Mouse (Mus musculus): ENCODE measurements around the gene Tnik.

Gene Tnik

GRCm38 (mm10) chr3:28350147-28350801 is 87.3 kb downstream of the Tnik start:
- no peak for DNase-seq (ENCODE audit: low spot score)

- no peak for DNase-seq (ENCODE audit: low spot score)
Observed at GRCm38 (mm10) chr3:28358391-28358790, 95.4 kb downstream of the Tnik start.

GRCm38 (mm10) chr3:28359138-28359537 is 96.1 kb downstream of the Tnik start:
- DNase-seq (ENCODE audit: low spot score): no peak

- DNase-seq (ENCODE audit: low spot score): no peak
Observed at GRCm38 (mm10) chr3:28361056-28361455, 98.0 kb downstream of the Tnik start.

GRCm38 (mm10) chr3:28363441-28364125 is 100.6 kb downstream of the Tnik start:
- DNase-seq (ENCODE audit: low spot score): no peak

DNA sequence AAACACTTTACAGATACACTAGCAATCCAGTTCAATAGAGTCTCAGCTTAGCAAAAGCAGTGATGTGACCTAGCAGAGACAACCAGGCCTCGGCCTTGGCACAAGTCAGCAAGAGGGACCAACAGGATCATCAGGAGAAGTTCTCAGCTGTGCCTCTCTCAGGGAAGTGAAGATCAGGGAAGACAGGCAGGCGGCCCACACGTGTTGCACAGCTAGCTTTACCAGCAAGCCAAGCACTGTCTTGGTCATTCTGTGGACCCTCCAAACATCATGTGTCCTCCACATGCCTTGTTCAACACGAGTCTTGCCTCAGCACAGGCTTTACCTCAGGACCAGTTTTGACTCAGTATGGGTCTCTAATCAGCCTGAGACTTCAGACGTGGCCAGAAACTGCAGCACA is 105.7 kb downstream of the Tnik start:
- DNase-seq (ENCODE audit: low spot score): no peak

DNA sequence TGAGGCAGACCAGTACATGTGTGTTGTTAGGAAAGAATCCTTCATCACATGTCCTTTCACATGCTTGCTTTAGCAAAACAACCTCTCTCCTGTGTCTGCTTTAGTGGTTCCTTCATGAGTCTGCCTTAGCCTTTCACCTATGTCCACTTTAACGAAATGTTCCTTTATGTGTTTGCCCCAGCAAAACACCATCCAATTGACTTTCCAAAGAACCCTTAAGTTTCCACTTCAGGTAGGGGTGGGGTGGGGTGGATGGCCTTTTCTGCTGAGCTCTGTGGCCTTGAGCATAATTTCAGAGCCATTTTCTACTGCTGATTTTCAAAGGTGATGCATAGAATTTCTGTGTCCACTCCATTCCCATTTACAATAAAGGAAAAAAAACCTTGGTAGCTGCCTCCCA is 106.3 kb downstream of the Tnik start:
- no peak for DNase-seq (ENCODE audit: low spot score)

DNA sequence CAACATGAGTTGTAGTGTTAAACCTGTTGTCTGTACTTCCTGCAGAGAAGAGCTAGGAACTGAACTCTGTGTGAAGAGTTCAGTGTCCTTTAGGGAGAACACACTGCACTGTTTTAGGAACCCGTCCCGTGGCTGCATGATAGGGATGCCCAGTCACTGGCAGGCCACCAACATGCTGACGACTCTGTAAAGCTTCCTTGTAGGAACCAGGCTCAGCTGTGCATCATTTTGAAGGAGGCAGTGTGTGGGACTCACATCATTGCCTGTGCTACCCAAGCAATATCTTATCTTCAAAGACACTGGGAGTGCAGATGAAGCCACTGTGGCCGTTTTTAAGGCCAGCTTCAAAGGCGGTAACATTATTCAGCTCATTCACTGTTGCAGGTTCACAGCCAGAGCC is 106.7 kb downstream of the Tnik start:
- DNase-seq (ENCODE audit: low spot score): no peak

DNA sequence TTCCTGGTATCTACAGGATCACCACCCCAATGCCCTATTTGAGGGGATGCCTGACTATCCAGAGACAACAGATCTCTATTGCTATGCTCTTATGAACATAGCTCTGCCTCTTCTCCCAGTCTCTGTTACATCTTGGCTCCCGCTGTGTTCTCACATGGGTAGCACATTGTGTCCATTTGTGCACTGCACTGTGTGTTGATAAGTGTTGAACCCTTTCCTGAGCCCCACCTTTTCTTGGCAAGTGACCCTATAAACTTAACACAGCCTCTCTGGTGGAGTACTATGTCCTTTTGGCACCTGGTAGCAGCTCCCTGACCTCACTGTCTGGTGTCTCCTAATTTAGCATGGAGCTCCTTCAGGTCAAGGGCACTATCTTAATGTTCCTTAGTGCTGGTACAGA is 108.6 kb downstream of the Tnik start:
- no peak for DNase-seq (ENCODE audit: low spot score)

DNA sequence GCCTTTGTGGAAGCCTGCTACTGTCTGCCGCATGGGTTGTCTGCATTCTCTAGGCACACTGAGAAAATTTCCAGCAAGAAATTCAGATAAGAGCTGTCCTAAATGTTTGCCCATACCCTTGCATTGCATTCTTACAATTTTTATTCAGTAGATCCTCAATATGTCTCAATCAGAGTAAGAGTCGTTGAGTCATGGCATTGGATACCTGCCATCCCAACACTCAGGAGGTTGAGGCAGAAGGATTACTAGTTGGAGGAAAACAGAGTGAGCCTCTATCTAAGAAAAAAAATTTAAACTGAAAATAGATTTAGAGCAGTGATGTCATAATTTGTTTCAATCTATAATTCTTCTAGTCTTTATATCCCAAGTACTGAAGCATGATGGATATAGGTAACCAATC is 109.4 kb downstream of the Tnik start:
- no peak for DNase-seq (ENCODE audit: low spot score)

GRCm38 (mm10) chr3:28374738-28375510 is 111.9 kb downstream of the Tnik start:
- no peak for DNase-seq (ENCODE audit: low spot score)

DNA sequence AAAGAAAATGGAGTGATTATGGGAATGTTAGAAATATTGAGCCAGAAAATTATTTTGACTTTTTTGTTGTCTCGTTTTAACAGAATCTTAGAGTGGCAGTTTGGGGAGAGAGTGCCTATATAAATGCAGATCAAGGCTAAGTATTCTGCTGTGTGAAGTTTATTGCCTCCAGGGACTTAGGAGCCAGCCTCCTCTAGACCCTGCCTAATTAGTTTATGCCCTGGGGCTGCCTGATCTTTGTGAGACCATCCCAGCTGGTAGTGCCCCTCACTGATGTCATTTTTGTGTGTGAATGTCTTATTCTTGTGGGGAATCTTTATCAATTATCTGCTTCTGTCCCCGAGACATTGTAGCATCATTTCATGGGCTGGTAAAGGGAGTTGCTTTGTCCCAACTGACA is 117.2 kb downstream of the Tnik start:
- no peak for DNase-seq (ENCODE audit: low spot score)

- no peak for DNase-seq (ENCODE audit: low spot score)
Observed at GRCm38 (mm10) chr3:28383526-28384126, 120.6 kb downstream of the Tnik start.

DNA sequence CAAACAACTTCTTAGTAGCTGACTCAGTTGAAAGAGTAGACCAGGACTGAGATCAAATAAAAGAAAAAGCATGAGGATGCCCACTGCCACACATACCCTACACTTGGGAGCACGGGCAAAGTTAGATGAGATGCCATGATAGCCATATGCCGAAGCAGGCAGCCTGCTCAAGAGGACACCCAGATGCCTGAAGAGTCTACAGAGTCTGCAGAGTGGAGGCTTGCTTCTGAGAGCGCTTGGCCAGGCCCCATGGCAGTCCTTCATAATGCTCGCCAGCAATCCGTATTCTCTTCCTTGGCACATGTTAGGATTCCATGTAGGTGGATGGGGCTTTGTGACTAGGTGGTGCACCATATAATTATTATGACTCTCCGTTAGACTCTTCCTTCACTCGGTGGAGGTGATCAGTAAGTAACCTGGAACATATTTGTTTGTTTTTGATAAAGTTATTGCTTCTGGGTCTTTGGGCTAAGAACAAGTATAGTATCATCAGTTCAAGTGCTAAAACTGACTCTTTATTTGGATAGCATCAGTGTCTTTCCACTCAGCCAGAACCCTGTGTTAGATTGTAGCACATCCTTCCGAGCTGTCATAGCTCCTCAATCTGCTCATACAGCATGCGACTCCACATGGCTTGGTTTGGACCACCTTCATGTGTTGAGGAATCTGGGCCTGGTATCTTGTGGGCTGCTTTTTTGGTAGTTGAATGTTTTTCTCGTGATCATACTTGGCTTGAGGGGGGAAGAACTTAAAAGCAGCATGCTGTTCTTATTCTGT is 122.4 kb downstream of the Tnik start:
- DNase-seq (ENCODE audit: low spot score): no peak

DNA sequence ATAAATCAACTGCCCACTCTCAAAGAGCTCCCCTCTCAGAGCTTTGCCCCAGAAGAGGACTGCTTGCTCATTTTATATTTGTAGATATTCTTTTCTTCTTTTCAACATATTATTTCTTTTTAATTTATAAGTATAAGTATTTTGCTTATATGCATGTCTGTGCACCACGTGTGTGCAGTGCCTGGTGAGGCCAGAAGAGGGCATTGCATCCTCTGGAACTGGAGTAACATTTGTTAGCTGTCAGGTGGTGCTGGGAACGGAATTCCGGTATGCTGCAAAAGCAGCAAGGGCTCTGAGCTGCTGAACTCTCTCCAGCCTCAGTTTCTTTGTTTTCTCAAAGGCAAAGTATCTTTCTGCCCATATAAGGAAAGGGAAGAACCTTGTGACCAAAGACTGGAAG is 125.5 kb downstream of the Tnik start:
- no peak for DNase-seq (ENCODE audit: low spot score)

- DNase-seq (ENCODE audit: low spot score): no peak
Observed at GRCm38 (mm10) chr3:28390183-28390582, 127.2 kb downstream of the Tnik start.

DNA sequence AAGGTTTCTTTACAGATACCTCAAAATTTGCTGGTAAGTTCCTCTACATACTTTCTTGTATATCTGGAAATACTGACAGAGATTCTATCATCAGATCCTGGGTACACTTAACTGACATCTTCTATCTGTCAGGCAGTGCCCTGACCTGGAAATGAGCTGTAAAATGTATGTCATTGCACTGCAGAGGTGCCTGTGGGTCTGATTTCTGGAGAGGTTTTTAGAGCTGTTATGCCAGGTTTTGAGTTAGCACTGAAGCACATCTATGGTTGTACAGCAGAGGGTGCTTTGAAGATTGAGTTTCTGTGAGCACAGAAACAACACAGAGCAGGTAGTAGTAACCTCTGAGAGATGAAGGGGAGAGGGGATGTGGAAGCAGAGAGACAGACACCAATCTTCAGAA is 129.5 kb downstream of the Tnik start:
- DNase-seq (ENCODE audit: low spot score): no peak

- DNase-seq (ENCODE audit: low spot score): no peak
Observed at GRCm38 (mm10) chr3:28398781-28399180, 135.8 kb downstream of the Tnik start.

- no peak for DNase-seq (ENCODE audit: low spot score)
Observed at GRCm38 (mm10) chr3:28399593-28400216, 136.7 kb downstream of the Tnik start.

DNA sequence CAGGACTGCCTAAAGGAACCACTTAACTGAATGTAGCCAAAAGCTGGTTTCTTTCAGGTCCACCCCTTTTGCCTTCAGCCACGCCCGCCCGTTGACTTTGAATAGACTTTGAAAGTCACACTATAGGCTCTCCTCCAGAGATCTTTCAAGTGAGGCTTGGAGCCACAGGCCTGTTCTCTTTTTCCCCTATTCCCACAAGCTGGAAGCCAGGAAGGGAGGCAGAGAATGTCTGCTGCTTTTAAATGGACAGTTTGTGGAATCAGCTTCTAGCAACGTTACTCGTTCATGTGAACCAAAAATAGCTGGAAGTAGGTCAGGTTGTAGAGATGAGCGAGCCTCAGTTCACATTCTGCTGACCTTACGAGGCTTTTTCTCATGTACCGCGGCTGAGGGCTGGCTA is 138.3 kb downstream of the Tnik start:
- DNase-seq (ENCODE audit: low spot score): no peak

DNA sequence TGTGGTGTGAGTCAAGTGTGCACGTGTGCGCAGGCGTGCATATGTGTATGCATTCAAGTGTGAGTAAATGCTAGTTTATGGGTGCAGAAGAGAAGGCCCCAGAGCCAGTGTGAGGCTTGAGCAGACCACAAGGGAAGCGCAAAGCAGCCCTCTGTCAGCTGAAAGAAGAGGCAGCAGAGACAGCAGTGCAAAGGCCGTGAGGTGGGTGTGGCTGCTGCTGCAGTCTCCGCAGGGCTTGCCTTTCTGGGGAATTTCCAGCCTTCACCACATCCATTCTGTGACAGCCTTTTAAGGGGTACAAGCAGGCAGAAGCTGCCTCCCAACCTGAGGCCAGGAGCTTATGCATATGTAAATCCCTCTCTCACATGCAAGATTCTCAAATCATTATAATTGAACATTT is 139.2 kb downstream of the Tnik start:
- DNase-seq (ENCODE audit: low spot score): no peak

- DNase-seq (ENCODE audit: low spot score): no peak
Observed at GRCm38 (mm10) chr3:28405391-28405790, 142.4 kb downstream of the Tnik start.

Measured in spleen, adult 12 weeks (tissue).